Mouse (Mus musculus) stomach, postnatal 0 days (tissue): ENCODE data around the gene Mvp.

ENCODE experiments used
- CTCF ChIP-seq: IDR thresholded peaks from 2 replicates; pipeline ENCODE4 v1.5.1; 2016; ENCODE audit warnings: antibody characterized with exemption, low read depth, mild to moderate bottlenecking, moderate library complexity
- EP300 ChIP-seq: optimal IDR thresholded peaks from 2 replicates; pipeline ENCODE3; 2016; ENCODE audit warnings: antibody characterized with exemption

DNA sequence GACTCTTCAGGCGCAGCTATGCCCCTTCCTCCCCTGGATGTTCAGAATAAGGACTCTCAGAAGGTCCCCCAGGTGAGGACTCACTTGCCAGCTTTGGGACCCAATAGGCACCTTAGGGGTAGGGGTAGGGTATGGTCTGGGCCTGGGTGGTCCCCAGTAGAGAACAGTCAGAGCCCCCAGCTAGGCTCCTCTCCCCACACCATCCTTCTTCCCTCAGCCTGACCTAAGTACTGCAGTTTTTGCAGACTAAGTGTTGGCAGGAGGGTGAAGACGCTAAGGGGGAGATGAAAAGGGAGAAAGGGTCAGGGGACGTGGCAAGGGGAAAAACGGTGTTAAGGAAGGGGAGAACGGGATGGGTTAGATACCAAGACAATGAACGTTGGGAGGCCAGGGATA is 3.5 kb upstream of the Mvp start:
- TF ChIP-seq CTCF (no peak), EP300 (no peak)
